Mouse (Mus musculus) hindbrain, embryonic 11.5 days (tissue): ENCODE results near the gene Taok3. TPM values are rescaled to one million over a fixed set of nuclear protein-coding genes. Genes with fewer than 3 reads are reported as not detected.

Experiments
- ATAC-seq: fragments of 200-750 bp; cut with Nextera tagmentation; 2 replicates; pipeline ENCODE4 v1.8.0; 2017; ENCODE audit warnings: mild to moderate bottlenecking, moderate TSS enrichment, moderate library complexity; ENCODE audit not compliant: low FRiP score
- DNase-seq: peaks from one replicate; pipeline ENCODE4 v3.0.0-alpha.2; 2015; ENCODE audit warnings: low spot score
- H3K27ac ChIP-seq: fragments of 300-500 bp; sonication (generic); 2 replicates; pipeline ENCODE4 v1.5.1; 2014; ENCODE audit warnings: mild to moderate bottlenecking, low read depth, low read length
- H3K27me3 ChIP-seq: fragments of 300-500 bp; sonication (generic); 2 replicates; pipeline ENCODE4 v1.6.1; 2014; ENCODE audit warnings: mild to moderate bottlenecking, low read length, moderate library complexity, mixed read lengths; ENCODE audit not compliant: control insufficient read depth, insufficient read depth
- H3K36me3 ChIP-seq: fragments of 300-500 bp; sonication (generic); 2 replicates; pipeline ENCODE4 v1.6.1; 2014; ENCODE audit warnings: mild to moderate bottlenecking, low read length, moderate library complexity, mixed read lengths; ENCODE audit not compliant: control insufficient read depth, insufficient read depth
- H3K4me1 ChIP-seq: fragments of 300-500 bp; sonication (generic); replicated peaks from 2 replicates; pipeline ENCODE4 v1.6.1; 2014; ENCODE audit warnings: low read length, mixed read lengths; ENCODE audit not compliant: control insufficient read depth, insufficient read depth
- H3K4me2 ChIP-seq: fragments of 300-500 bp; sonication (generic); replicated peaks from 2 replicates; pipeline ENCODE4 v1.6.1; 2014; ENCODE audit warnings: mild to moderate bottlenecking, low read depth, low read length
- H3K4me3 ChIP-seq: fragments of 300-500 bp; sonication (generic); 2 replicates; pipeline ENCODE4 v1.5.1; 2014; ENCODE audit warnings: low read depth, low read length
- H3K9ac ChIP-seq: fragments of 300-500 bp; sonication (generic); 2 replicates; pipeline ENCODE4 v1.6.1; 2014; ENCODE audit warnings: low read depth, low read length
- H3K9me3 ChIP-seq: fragments of 300-500 bp; sonication (generic); 2 replicates; pipeline ENCODE4 v1.6.1; 2016; ENCODE audit warnings: low read length; ENCODE audit not compliant: control insufficient read depth
- WGBS: fragments of 180-500 bp; shearing (Covaris S2); extraction: QIAGEN DNeasy Blood & Tissue Kit; methylation state at CpG from one replicate; pipeline ENCODE4 v1.1.7; 2014; 5-methylcytosine and 5-hydroxymethylcytosine counted together
- polyA plus RNA-seq: library from polyadenylated mRNA; unstranded; fragments of >200 nt; fragmentation: Nextera tagmentation; extraction: Ambion mirVana; gene quantifications from 2 replicates; pipeline ENCODE4 v1.2.1, GENCODE M21; 2014

Gene Taok3
- polyA plus RNA-seq, 1 experiment from 2014 or later, result 21.7 TPM

DNA sequence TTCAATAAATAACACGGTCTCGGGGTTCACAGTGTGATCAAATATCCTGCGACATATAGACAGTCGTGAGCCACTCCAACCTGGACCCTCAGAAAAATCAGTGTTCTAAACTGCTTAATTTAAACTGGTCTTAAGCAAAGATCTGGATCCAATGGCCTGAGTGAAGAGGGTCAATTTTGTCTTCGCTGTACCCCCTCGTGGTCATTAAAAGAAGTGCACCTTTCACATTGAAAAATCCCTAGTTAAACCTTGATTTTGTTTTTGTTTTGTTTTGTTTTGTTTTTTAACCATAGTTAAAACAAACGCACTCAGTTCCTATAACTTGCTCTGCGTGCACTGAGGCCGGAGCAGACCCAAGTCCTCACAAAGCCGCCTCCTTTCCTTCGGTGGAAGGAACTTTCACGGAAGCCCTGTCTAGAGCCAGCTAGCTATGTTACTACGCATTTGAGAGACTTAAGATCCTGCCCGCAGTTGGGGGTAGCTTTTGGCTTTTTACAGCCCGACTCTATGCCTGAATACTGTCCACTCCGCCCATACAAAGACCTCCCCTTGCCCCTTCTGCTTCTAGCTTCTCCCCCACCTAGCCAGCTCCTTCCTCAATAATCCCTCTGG lies 5.2 kb upstream of the Taok3 start:
- DNase-seq (peak; percentile 48), ATAC-seq (no peak)
- Histone ChIP-seq H3K36me3 (no peaks in the 10 kb centered on the region), H3K9me3 (no peaks in the 10 kb centered on the region), H3K4me3 (peak overlapping the region; percentile 95), H3K27ac (no peak overlapping the region), H3K4me2 (peak overlapping the region; percentile 91), H3K4me1 (no peaks in the 10 kb centered on the region), H3K27me3 (no peaks in the 10 kb centered on the region), H3K9ac (peak overlapping the region; percentile 93)
- WGBS, result 5% methylated on average over 16 of the region's 16 CpGs

DNA sequence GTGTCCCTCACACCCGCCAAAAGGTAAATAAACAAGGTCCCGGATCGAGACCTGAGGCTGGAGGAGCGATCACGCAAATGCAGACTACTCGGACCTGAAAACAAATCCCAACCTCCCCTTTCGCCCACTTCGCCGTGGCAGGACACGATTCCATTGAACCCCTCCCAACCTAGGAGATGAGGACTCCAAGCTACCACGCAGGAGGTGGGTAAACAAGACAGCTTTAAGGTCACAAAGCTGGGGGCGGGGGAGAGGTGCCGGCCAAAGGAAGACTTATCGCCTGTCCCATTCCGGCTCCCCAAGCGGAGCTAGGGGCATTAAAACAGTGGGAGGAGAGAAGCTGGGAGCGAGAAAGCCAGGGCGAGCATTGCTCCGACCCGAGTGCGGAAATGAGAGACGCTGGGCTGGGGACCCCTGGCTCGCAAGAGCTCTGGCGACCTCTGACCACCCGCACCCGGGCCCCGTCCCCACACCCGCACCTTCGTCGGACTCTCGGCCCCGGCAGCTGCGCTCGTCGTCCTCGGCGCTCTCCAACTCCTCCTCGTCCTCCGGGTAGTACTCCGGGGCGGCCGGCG lies 4.6 kb upstream of the Taok3 start:
- ATAC-seq, result peak; percentile 15
- 1% methylated on average over 42 of the region's 43 CpGs for WGBS

DNA sequence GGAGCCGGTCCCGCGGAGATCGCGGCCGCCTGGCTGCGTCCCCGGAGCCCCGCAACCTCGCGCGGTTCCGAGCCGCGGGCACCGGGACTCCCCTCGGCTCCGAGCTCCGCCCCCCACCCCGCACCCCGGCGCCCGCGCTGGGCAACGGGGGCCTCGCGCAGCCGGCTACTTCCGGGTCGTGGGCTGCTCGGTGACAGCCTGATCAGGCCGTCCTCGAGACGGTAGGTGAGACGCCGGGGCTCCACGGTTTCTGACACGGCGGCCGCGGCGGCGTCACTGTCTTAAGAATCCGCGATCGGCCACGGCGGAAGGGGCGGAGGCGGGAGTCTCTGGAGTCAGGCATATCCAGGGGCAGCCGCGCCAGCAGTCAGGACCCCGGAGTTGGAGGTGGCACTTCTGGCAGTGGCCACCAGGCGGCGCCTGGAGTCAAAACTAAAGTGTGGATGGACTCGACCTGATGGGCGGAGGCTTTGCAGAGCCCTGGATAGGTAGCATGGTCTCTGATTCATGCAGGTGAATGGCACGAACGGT lies 4.0 kb upstream of the Taok3 start, which contains the start of gene Suds3:
TSS of gene Suds3 (minus strand) at position 278 of the 531 bp plus-strand sequence.
- peak; percentile 80 for ATAC-seq
- peak within 1 kb of the TSS; percentile 79 for H3K27ac ChIP-seq
- peak within 1 kb of the TSS; percentile 95 for H3K4me3 ChIP-seq
- H3K4me1 ChIP-seq, result peaks cover 4% of the 10 kb centered on the region
- H3K36me3 ChIP-seq, result no peaks in the 10 kb centered on the region
- no peaks in the 10 kb centered on the region for H3K9me3 ChIP-seq
- 2% methylated on average over 48 of the region's 59 CpGs for WGBS
- peaks cover 3% of the 10 kb centered on the region; the same call in 1 of the 2 replicates for H3K27me3 ChIP-seq
- peak; percentile 95 for DNase-seq
- H3K4me2 ChIP-seq, result peak within 1 kb of the TSS; percentile 91
- H3K9ac ChIP-seq, result peak within 1 kb of the TSS; percentile 93

More for the DNA sequence above, 4.6 kb upstream of the Taok3 start:
- Histone ChIP-seq H3K4me1 (no peaks in the 10 kb centered on the region), H3K4me2 (peak overlapping the region; percentile 91), H3K9me3 (no peaks in the 10 kb centered on the region), H3K27me3 (no peaks in the 10 kb centered on the region), H3K27ac (peak overlapping the region; percentile 79), H3K36me3 (no peaks in the 10 kb centered on the region), H3K9ac (peak overlapping the region; percentile 93), H3K4me3 (peak overlapping the region; percentile 95)
- peak; percentile 56 for DNase-seq

DNA sequence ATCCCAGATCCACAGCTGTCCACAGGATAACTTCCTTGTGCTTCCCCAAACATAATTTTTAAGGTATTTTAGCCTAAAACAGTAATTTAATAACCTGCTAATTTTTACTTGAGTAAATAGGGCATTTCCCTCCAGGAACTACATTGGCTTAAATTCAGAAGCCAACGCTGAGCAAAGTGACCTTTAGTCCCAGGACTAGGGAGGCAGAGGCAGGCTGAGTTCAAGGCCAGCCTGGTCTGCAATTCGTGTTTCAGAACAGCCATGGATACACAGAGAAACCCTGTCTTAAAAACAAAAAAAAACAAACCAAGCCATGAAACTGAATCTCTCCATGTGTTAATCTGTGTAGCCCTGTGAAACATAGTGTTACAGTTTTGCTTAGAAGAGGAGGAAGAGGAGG lies 3.3 kb upstream of the Taok3 start:
- H3K4me3 ChIP-seq, result no peak overlapping the region
- no peak for ATAC-seq
- no peak overlapping the region for H3K9ac ChIP-seq
- peaks cover 5% of the 10 kb centered on the region; the same call in 1 of the 2 replicates for H3K27me3 ChIP-seq
- H3K27ac ChIP-seq, result no peak overlapping the region
- H3K4me1 ChIP-seq, result peaks cover 5% of the 10 kb centered on the region
- H3K4me2 ChIP-seq, result no peak overlapping the region
- 75% methylated on average over 2 of the region's 2 CpGs for WGBS
- no peak for DNase-seq
- no peaks in the 10 kb centered on the region for H3K9me3 ChIP-seq
- no peaks in the 10 kb centered on the region for H3K36me3 ChIP-seq

DNA sequence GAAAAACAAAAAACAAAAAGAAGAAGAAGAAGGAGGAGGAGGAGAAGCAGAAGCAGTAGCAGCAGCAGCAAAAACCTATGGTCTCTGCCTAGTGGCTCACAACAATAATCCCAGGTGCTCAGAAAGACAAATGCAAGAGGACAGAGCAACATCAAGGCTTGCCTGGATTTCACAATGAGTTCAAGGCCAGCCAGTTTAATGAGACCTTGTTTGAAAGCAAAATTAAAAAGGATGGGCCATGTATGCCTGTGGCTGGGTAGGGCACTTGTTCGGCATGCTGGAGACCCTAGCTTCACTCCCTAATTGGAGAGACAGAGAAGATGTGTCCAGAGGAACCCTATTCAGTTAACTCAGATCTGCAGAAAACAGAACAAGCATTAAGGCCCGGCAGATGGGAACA lies 2.7 kb upstream of the Taok3 start:
- DNase-seq, result no peak
- Histone ChIP-seq H3K9ac (no peak overlapping the region), H3K27me3 (peaks cover 5% of the 10 kb centered on the region; the same call in 1 of the 2 replicates), H3K4me1 (peaks cover 5% of the 10 kb centered on the region), H3K4me2 (no peak overlapping the region), H3K4me3 (no peak overlapping the region), H3K27ac (no peak overlapping the region), H3K9me3 (no peaks in the 10 kb centered on the region), H3K36me3 (no peaks in the 10 kb centered on the region)
- 83% methylated on average over 2 of the region's 2 CpGs for WGBS
- no peak for ATAC-seq

DNA sequence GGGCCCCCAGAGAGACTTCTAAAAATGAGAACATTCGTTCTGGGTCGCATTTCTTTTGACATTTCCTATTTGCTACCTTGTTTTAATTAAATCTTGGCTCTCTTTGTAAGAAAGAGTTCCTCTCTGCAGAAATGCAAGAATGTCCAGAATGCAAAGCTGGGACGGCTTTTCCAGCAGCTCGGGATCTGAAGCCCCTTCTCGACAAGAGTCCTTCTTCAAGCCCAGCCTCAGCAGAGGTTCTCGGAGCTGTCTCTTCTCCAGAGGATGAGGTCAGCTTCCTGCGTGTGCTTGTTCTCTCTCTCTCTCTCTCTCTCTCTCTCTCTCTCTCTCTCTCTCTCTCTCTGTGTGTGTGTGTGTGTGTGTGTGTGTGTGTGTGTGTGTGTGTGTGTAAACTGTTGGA lies 2.2 kb upstream of the Taok3 start:
- Histone ChIP-seq H3K27ac (no peak overlapping the region), H3K4me3 (no peak overlapping the region), H3K36me3 (no peaks in the 10 kb centered on the region), H3K9me3 (no peaks in the 10 kb centered on the region), H3K4me2 (no peak overlapping the region), H3K9ac (no peak overlapping the region), H3K27me3 (peaks cover 7% of the 10 kb centered on the region; the same call in 1 of the 2 replicates), H3K4me1 (peaks cover 5% of the 10 kb centered on the region)
- ATAC-seq (no peak), DNase-seq (no peak)
- WGBS, result 77% methylated on average over 7 of the region's 7 CpGs

DNA sequence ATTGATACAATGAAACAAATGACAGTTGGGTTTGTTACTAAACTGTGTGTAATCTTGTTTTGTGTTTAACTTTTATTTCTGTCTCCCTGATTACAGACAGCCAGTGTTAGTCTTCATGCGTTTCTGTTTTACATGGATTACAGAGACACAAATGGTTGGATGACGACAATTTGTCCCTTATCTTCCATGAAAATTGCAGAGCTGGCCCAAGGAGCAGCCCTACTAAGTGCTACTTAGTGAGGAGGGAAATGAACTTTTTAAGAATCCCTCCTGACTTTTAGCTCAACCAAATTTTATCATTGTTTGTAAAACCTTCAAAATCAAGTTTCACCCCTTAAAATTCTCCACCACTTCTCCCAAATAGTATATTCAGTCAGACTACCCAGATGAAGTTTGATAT lies 1.7 kb upstream of the Taok3 start:
- H3K4me3 ChIP-seq, result no peak overlapping the region
- H3K27ac ChIP-seq, result no peak overlapping the region
- no peaks in the 10 kb centered on the region for H3K9me3 ChIP-seq
- H3K4me1 ChIP-seq, result peaks cover 5% of the 10 kb centered on the region
- H3K9ac ChIP-seq, result no peak overlapping the region
- H3K4me2 ChIP-seq, result no peak overlapping the region
- 90% methylated on average over 2 of the region's 2 CpGs for WGBS
- H3K36me3 ChIP-seq, result no peaks in the 10 kb centered on the region
- no peak for ATAC-seq
- DNase-seq, result no peak
- peaks cover 7% of the 10 kb centered on the region; the same call in 1 of the 2 replicates for H3K27me3 ChIP-seq

DNA sequence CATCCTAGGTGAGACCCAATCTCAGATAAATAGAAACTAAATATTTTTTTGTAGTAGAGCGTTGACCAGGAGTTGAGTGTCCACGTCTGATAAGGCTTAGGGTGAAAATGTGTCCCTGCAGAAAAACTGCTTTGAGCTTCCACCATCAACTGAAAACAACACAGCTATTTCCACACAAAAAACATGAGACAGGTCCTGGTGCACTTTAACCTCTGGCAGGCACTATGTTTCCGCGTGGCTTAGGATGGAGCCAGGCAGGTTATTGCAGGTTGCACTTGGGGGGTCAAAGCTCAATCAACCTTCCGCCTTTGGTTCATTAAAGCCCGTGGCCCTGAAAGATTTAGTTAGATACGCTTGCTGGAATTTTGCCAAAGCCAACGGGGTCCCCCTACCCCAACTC lies 1.1 kb upstream of the Taok3 start:
- H3K4me3 ChIP-seq, result no peak overlapping the region
- peaks cover 7% of the 10 kb centered on the region; the same call in 1 of the 2 replicates for H3K27me3 ChIP-seq
- WGBS, result 65% methylated on average over 8 of the region's 8 CpGs
- H3K9ac ChIP-seq, result no peak overlapping the region
- H3K27ac ChIP-seq, result no peak overlapping the region
- DNase-seq (no peak), ATAC-seq (no peak)
- no peaks in the 10 kb centered on the region for H3K9me3 ChIP-seq
- H3K36me3 ChIP-seq, result no peaks in the 10 kb centered on the region
- H3K4me2 ChIP-seq, result no peak overlapping the region
- peaks cover 5% of the 10 kb centered on the region for H3K4me1 ChIP-seq
